Mouse (Mus musculus): Measurements from ENCODE around the gene Picalm. TPM values are rescaled to one million over a fixed set of nuclear protein-coding genes. Genes with fewer than 3 reads are reported as not detected.
A peak's percentile ranks its signal among the peaks of the same experiment; 100 is the strongest.

Gene Picalm
- polyA plus RNA-seq, 1 experiment, result 177 TPM

- Histone ChIP-seq H3K27me3 (ENCODE audit: control insufficient read depth, insufficient read depth, low read length, poor library complexity, severe bottlenecking) (no peaks in the 10 kb centered on the region), H3K9ac (ENCODE audit: low read depth, poor library complexity, severe bottlenecking) (no peak overlapping the region), H3K9me3 (replicated peaks; ENCODE audit: control insufficient read depth, insufficient read depth, low read length, poor library complexity, severe bottlenecking) (no peaks in the 10 kb centered on the region), H3K4me3 (ENCODE audit: low read depth, low read length) (no peak overlapping the region), H3K4me1 (ENCODE audit: control insufficient read depth, insufficient read depth, low read length) (no peaks in the 10 kb centered on the region), H3K27ac (ENCODE audit: insufficient read depth, low read length) (no peak overlapping the region), H3K36me3 (ENCODE audit: control insufficient read depth, insufficient read depth, low read length, poor library complexity, severe bottlenecking) (peaks cover 2% of the 10 kb centered on the region)
- no peak for TF ChIP-seq POLR2A (IDR thresholded peaks at IDR 0.05; ENCODE audit: insufficient read depth, low read length)
- no peak for TF ChIP-seq EP300 (IDR thresholded peaks at IDR 0.05; ENCODE audit: insufficient read depth, low read depth, low read length)
- TF ChIP-seq CTCF (IDR thresholded peaks at IDR 0.05; ENCODE audit: low read depth, low read length), result no peak
These were observed 16.3 kb downstream of the Picalm start for GRCm38 (mm10) chr7:90146321-90146720.

- H3K4me1 ChIP-seq (ENCODE audit: control insufficient read depth, insufficient read depth, low read length), result no peaks in the 10 kb centered on the region
- no peak overlapping the region for H3K27ac ChIP-seq (ENCODE audit: insufficient read depth, low read length)
- no peaks in the 10 kb centered on the region for H3K9me3 ChIP-seq (replicated peaks; ENCODE audit: control insufficient read depth, insufficient read depth, low read length, poor library complexity, severe bottlenecking)
- no peak overlapping the region for H3K9ac ChIP-seq (ENCODE audit: low read depth, poor library complexity, severe bottlenecking)
- no peaks in the 10 kb centered on the region for H3K27me3 ChIP-seq (ENCODE audit: control insufficient read depth, insufficient read depth, low read length, poor library complexity, severe bottlenecking)
- peaks cover 4% of the 10 kb centered on the region for H3K36me3 ChIP-seq (ENCODE audit: control insufficient read depth, insufficient read depth, low read length, poor library complexity, severe bottlenecking)
- TF ChIP-seq EP300 (IDR thresholded peaks at IDR 0.05; ENCODE audit: insufficient read depth, low read depth, low read length), result no peak
- TF ChIP-seq POLR2A (IDR thresholded peaks at IDR 0.05; ENCODE audit: insufficient read depth, low read length), result no peak
- no peak for TF ChIP-seq CTCF (IDR thresholded peaks at IDR 0.05; ENCODE audit: low read depth, low read length)
- no peak overlapping the region for H3K4me3 ChIP-seq (ENCODE audit: low read depth, low read length)
These were observed 18.0 kb downstream of the Picalm start for GRCm38 (mm10) chr7:90148023-90148422.

GRCm38 (mm10) chr7:90148516-90148915, 18.5 kb downstream of the Picalm start:
- Histone ChIP-seq H3K9me3 (replicated peaks; ENCODE audit: control insufficient read depth, insufficient read depth, low read length, poor library complexity, severe bottlenecking) (no peaks in the 10 kb centered on the region), H3K27ac (ENCODE audit: insufficient read depth, low read length) (no peak overlapping the region), H3K36me3 (ENCODE audit: control insufficient read depth, insufficient read depth, low read length, poor library complexity, severe bottlenecking) (peaks cover 4% of the 10 kb centered on the region), H3K4me1 (ENCODE audit: control insufficient read depth, insufficient read depth, low read length) (no peaks in the 10 kb centered on the region), H3K4me3 (ENCODE audit: low read depth, low read length) (no peak overlapping the region), H3K27me3 (ENCODE audit: control insufficient read depth, insufficient read depth, low read length, poor library complexity, severe bottlenecking) (no peaks in the 10 kb centered on the region), H3K9ac (ENCODE audit: low read depth, poor library complexity, severe bottlenecking) (no peak overlapping the region)
- TF ChIP-seq CTCF (IDR thresholded peaks at IDR 0.05; ENCODE audit: low read depth, low read length) (no peak), EP300 (IDR thresholded peaks at IDR 0.05; ENCODE audit: insufficient read depth, low read depth, low read length) (no peak), POLR2A (IDR thresholded peaks at IDR 0.05; ENCODE audit: insufficient read depth, low read length) (no peak)

GRCm38 (mm10) chr7:90150311-90150710, 20.3 kb downstream of the Picalm start:
- Histone ChIP-seq H3K4me3 (ENCODE audit: low read depth, low read length) (no peak overlapping the region), H3K27me3 (ENCODE audit: control insufficient read depth, insufficient read depth, low read length, poor library complexity, severe bottlenecking) (no peaks in the 10 kb centered on the region), H3K9me3 (replicated peaks; ENCODE audit: control insufficient read depth, insufficient read depth, low read length, poor library complexity, severe bottlenecking) (no peaks in the 10 kb centered on the region), H3K4me1 (ENCODE audit: control insufficient read depth, insufficient read depth, low read length) (no peaks in the 10 kb centered on the region), H3K36me3 (ENCODE audit: control insufficient read depth, insufficient read depth, low read length, poor library complexity, severe bottlenecking) (peaks cover 4% of the 10 kb centered on the region), H3K27ac (ENCODE audit: insufficient read depth, low read length) (no peak overlapping the region), H3K9ac (ENCODE audit: low read depth, poor library complexity, severe bottlenecking) (no peak overlapping the region)
- no peak for TF ChIP-seq POLR2A (IDR thresholded peaks at IDR 0.05; ENCODE audit: insufficient read depth, low read length)
- peak; percentile 60 for TF ChIP-seq CTCF (IDR thresholded peaks at IDR 0.05; ENCODE audit: low read depth, low read length)
- no peak for TF ChIP-seq EP300 (IDR thresholded peaks at IDR 0.05; ENCODE audit: insufficient read depth, low read depth, low read length)

GRCm38 (mm10) chr7:90158034-90158433, 28.0 kb downstream of the Picalm start:
- no peaks in the 10 kb centered on the region for H3K27me3 ChIP-seq (ENCODE audit: control insufficient read depth, insufficient read depth, low read length, poor library complexity, severe bottlenecking)
- H3K9ac ChIP-seq (ENCODE audit: low read depth, poor library complexity, severe bottlenecking), result no peak overlapping the region
- H3K9me3 ChIP-seq (replicated peaks; ENCODE audit: control insufficient read depth, insufficient read depth, low read length, poor library complexity, severe bottlenecking), result no peaks in the 10 kb centered on the region
- TF ChIP-seq EP300 (IDR thresholded peaks at IDR 0.05; ENCODE audit: insufficient read depth, low read depth, low read length), result no peak
- no peak for TF ChIP-seq POLR2A (IDR thresholded peaks at IDR 0.05; ENCODE audit: insufficient read depth, low read length)
- no peak for TF ChIP-seq CTCF (IDR thresholded peaks at IDR 0.05; ENCODE audit: low read depth, low read length)
- H3K36me3 ChIP-seq (ENCODE audit: control insufficient read depth, insufficient read depth, low read length, poor library complexity, severe bottlenecking), result peaks cover 8% of the 10 kb centered on the region; the same call in 1 of the 2 replicates
- H3K4me3 ChIP-seq (ENCODE audit: low read depth, low read length), result no peak overlapping the region
- no peaks in the 10 kb centered on the region for H3K4me1 ChIP-seq (ENCODE audit: control insufficient read depth, insufficient read depth, low read length)
- no peak overlapping the region for H3K27ac ChIP-seq (ENCODE audit: insufficient read depth, low read length)

- no peak overlapping the region for H3K4me3 ChIP-seq (ENCODE audit: low read depth, low read length)
- no peak overlapping the region for H3K27ac ChIP-seq (ENCODE audit: insufficient read depth, low read length)
- no peaks in the 10 kb centered on the region for H3K27me3 ChIP-seq (ENCODE audit: control insufficient read depth, insufficient read depth, low read length, poor library complexity, severe bottlenecking)
- no peak overlapping the region for H3K9ac ChIP-seq (ENCODE audit: low read depth, poor library complexity, severe bottlenecking)
- TF ChIP-seq POLR2A (IDR thresholded peaks at IDR 0.05; ENCODE audit: insufficient read depth, low read length), result no peak
- no peak for TF ChIP-seq EP300 (IDR thresholded peaks at IDR 0.05; ENCODE audit: insufficient read depth, low read depth, low read length)
- no peaks in the 10 kb centered on the region for H3K4me1 ChIP-seq (ENCODE audit: control insufficient read depth, insufficient read depth, low read length)
- peaks cover 8% of the 10 kb centered on the region; the same call in 1 of the 2 replicates for H3K36me3 ChIP-seq (ENCODE audit: control insufficient read depth, insufficient read depth, low read length, poor library complexity, severe bottlenecking)
- no peaks in the 10 kb centered on the region for H3K9me3 ChIP-seq (replicated peaks; ENCODE audit: control insufficient read depth, insufficient read depth, low read length, poor library complexity, severe bottlenecking)
These were observed 30.6 kb downstream of the Picalm start for GRCm38 (mm10) chr7:90160598-90160997.

All from ES-Bruce4 (cell line).